Mouse (Mus musculus): ENCODE measurements at regions not wholly inside any gene's neighbourhood (a gene's known extent, or its start where the extent isn't known, plus 50 kb on each side); places are given as distances from the start of the nearest gene placed in this dataset.
"Not testable (repeated sequence)": the region's sequence is repeated elsewhere in the genome, so short reads cannot be mapped to it uniquely, and the experiment has no call there.

GRCm38 (mm10) chr2:135525779-135526178 is 133.0 kb upstream of the Plcb4 start:
- DNase-seq (ENCODE audit: low spot score in 2 of 2) = no peak

GRCm38 (mm10) chr2:135529619-135530018 is 129.2 kb upstream of the Plcb4 start:
- no peak for DNase-seq (ENCODE audit: low spot score in 2 of 2)

- DNase-seq (ENCODE audit: low spot score in 2 of 2) = no peak
These were observed 122.4 kb upstream of the Plcb4 start for GRCm38 (mm10) chr2:135536303-135536871.

GRCm38 (mm10) chr2:135538022-135538421 is 120.8 kb upstream of the Plcb4 start:
- no peak for DNase-seq (ENCODE audit: low spot score in 2 of 2)

- DNase-seq (ENCODE audit: low spot score in 2 of 2) = peak in 1 of 2 experiments; percentile 38
These were observed 117.8 kb upstream of the Plcb4 start for GRCm38 (mm10) chr2:135541058-135541457.

- DNase-seq (ENCODE audit: low spot score in 2 of 2) = no peak
These were observed 116.9 kb upstream of the Plcb4 start for GRCm38 (mm10) chr2:135541930-135542329.

GRCm38 (mm10) chr2:135544882-135545281 is 113.9 kb upstream of the Plcb4 start:
- no peak for DNase-seq (ENCODE audit: low spot score in 2 of 2)

GRCm38 (mm10) chr2:135547966-135548365 is 110.8 kb upstream of the Plcb4 start:
- DNase-seq (ENCODE audit: low spot score in 2 of 2) = no peak

GRCm38 (mm10) chr2:135553031-135553430 is 105.8 kb upstream of the Plcb4 start:
- DNase-seq (ENCODE audit: low spot score in 2 of 2) = no peak

- DNase-seq (ENCODE audit: low spot score in 2 of 2) = not testable (repeated sequence)
These were observed 100.8 kb upstream of the Plcb4 start for GRCm38 (mm10) chr2:135558026-135558425.

GRCm38 (mm10) chr2:135559328-135559727 is 99.5 kb upstream of the Plcb4 start:
- no peak for DNase-seq (ENCODE audit: low spot score in 2 of 2)

GRCm38 (mm10) chr2:135559933-135560710 is 98.7 kb upstream of the Plcb4 start:
- no peak for DNase-seq (ENCODE audit: low spot score in 2 of 2)

GRCm38 (mm10) chr2:135560856-135561255 is 98.0 kb upstream of the Plcb4 start:
- DNase-seq (ENCODE audit: low spot score in 2 of 2) = no peak

GRCm38 (mm10) chr2:135561716-135562115 is 97.1 kb upstream of the Plcb4 start:
- no peak for DNase-seq (ENCODE audit: low spot score in 2 of 2)

GRCm38 (mm10) chr2:135562140-135562890 is 96.5 kb upstream of the Plcb4 start:
- peak in 1 of 2 experiments; percentile 41 for DNase-seq (ENCODE audit: low spot score in 2 of 2)

GRCm38 (mm10) chr2:135564231-135564630 is 94.6 kb upstream of the Plcb4 start:
- no peak for DNase-seq (ENCODE audit: low spot score in 2 of 2)

- no peak for DNase-seq (ENCODE audit: low spot score in 2 of 2)
These were observed 90.5 kb upstream of the Plcb4 start for GRCm38 (mm10) chr2:135568350-135568749.

- no peak for DNase-seq (ENCODE audit: low spot score in 2 of 2)
These were observed 87.2 kb upstream of the Plcb4 start for GRCm38 (mm10) chr2:135571599-135571998.

- no peak for DNase-seq (ENCODE audit: low spot score in 2 of 2)
These were observed 81.6 kb upstream of the Plcb4 start for GRCm38 (mm10) chr2:135577228-135577627.

- no peak for DNase-seq (ENCODE audit: low spot score in 2 of 2)
These were observed 80.7 kb upstream of the Plcb4 start for GRCm38 (mm10) chr2:135578135-135578534.

- no peak for DNase-seq (ENCODE audit: low spot score in 2 of 2)
These were observed 79.3 kb upstream of the Plcb4 start for GRCm38 (mm10) chr2:135579514-135579913.

GRCm38 (mm10) chr2:135580051-135580450 is 78.8 kb upstream of the Plcb4 start:
- no peak for DNase-seq (ENCODE audit: low spot score in 2 of 2)
